Mouse (Mus musculus): ENCODE data around the gene Rhoq.

Rhoq gene

GRCm38 (mm10) chr17:86962894-86963585 lies at the start of gene Rhoq:
Rhoq (plus strand) TSS chr17:86963082.
- DNase-seq (ENCODE audit: low spot score): peak; percentile 91

- DNase-seq (ENCODE audit: low spot score): no peak
These were observed 47.3 kb upstream of the Rhoq start for GRCm38 (mm10) chr17:86915540-86915939.

DNA sequence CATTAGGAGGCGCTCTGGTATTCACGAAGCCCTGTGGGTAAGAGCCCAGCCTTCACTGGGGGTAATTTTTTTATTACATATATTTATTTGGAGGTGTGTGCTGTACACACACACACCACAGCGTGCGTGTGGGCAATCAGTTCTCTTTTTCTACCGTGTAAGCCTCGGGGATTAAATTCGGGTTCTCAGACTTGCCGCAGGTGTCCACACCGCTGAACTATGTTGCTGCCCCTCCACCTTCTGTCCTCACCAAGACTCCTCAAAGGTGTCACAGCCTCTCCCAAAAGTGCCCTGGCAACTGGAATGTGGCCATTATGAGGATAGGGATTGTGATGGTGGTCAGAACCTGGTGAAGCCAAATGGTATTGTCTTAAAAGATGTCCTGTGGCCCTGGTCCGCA lies 45.8 kb upstream of the Rhoq start, which contains the start of gene Tmem247:
TSS of gene Tmem247 (plus strand) at position 301 of the 400 bp plus-strand sequence.
- no peak for DNase-seq (ENCODE audit: low spot score)

DNA sequence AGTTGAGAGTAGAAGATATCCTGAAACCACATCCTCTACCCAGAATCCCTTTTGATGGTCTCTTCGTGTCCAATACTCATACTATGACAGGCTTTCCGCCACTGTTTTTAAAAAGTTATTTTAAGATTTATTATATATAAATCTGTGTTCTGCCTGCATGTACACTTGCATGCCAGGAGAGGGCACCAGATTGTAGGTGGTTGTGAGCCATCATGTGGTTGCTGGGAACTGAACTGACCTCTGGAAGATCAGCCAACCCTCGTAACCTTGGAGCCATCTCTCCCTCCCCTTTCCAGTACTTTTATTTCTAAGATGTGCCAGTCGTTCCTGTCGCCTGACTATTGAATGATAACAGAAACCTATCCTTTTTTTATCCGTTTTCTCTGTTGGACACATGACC lies 44.1 kb upstream of the Rhoq start:
- peak; percentile 59 for DNase-seq (ENCODE audit: low spot score)

GRCm38 (mm10) chr17:86919729-86920128 lies 43.2 kb upstream of the Rhoq start:
- DNase-seq (ENCODE audit: low spot score): no peak

DNA sequence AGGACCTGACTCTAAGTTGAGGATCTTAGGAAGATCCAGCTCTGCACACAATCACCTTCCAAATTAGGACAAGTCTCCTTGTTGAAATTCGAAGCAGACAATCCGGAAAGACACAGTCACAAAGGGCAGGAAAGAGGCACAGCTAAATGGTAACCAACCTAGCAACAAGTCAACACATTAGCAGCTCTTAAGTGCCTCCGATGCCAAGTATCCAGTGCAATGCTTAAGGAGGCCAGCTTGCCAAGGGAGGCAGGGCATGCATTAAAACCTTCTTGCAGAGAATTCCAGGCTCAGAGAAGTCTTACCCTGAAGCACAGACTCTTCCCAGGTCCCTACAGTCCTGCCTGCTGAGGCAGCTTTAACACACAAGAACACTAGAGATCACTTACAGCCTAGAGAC lies 38.2 kb upstream of the Rhoq start:
- peak; percentile 31 for DNase-seq (ENCODE audit: low spot score)

- no peak for DNase-seq (ENCODE audit: low spot score)
These were observed 36.0 kb upstream of the Rhoq start for GRCm38 (mm10) chr17:86926836-86927235.

- DNase-seq (ENCODE audit: low spot score): no peak
These were observed 33.5 kb upstream of the Rhoq start for GRCm38 (mm10) chr17:86929355-86929754.

DNA sequence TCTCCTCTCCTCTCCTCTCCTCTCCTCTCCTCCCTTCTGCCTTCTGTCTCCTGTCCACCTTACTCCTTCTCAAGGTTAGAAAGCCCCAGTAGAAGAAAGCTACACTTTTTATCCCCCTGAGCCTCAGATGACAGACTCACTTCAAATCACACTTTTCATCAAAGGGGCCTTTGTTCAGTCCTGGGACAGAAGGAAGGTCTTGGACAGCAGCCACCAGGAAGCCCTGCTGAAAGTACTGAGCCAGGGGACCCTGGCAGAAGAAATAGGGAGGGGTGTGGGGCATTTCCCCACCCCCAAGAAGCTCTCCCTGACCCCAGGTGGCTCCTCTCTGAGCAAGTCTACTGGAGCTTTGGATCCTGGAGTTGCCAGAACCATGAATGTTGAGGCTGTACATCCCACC lies 32.9 kb upstream of the Rhoq start:
- no peak for DNase-seq (ENCODE audit: low spot score)

DNA sequence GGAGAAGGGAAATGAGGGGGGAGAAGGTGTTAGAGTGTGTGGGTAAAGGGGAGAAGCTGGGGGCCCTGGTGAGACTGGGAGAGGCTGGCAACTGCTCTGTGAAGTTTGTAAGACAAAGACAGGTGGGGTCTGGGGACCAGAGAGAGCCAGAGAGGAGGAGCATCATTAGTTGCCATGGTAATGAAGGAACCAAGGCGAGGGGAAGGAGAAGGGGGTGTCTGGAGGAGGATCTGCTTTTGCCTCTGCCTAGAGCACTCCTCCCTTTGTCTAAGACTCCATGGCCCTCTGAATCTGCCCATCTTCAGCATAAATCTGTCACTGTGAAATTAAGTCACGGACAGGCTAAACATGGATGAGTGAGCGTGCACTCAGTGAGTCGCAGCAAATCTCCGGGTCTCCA lies 30.0 kb upstream of the Rhoq start:
- DNase-seq (ENCODE audit: low spot score): no peak

DNA sequence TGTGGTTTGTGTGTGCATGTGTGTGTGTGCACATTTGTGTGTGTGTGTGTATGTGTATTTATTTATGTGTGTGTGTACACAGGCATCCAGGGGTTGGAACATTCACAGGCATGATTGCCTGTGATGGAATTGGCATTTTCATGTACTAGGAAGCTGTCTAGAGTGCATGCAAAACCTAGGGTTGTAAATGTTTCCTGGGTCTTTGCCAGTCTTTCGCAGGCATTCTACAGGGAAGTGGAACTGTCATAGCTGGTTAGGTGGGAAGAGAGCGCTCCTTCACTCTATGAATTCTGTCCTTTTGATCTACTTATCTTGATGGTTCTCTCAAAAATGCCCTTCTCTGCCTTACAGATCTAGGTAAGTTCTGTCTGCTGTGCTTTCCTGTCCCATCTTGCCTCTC lies 25.8 kb upstream of the Rhoq start:
- DNase-seq (ENCODE audit: low spot score): no peak

DNA sequence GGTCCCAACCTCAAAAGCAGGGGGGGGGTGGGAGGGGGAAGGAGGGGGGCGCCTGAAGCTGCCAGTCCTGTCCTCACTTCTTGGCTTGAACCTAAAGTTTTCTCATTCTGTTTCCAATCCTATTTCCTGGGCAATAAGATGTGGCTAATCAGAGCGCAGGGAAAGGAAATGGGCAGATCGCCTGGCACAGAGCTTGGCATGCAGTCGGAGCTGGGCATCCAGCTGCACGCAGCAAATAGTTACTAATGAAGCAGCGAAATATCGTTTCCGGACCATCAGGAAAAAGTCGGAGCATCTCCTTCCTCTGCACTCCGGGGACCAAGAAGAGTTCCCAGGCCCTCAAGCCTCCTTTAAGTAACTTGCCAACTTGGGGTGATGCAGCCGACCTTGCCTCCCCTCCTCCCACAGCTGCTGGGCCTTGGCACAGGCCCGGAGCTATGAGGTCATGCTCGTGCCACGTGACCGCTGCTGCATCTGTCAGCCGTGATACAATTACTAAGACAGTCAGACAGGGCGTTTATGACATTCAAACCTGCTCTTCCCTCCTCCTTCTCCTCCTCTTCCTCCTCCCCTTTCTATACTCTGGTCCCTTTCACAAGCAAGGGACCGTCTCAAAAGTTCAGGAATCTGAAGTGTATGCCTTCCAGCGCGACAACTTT lies 25.3 kb upstream of the Rhoq start:
- peak; percentile 56 for DNase-seq (ENCODE audit: low spot score)

GRCm38 (mm10) chr17:86938683-86939082 lies 24.2 kb upstream of the Rhoq start:
- DNase-seq (ENCODE audit: low spot score): no peak

DNA sequence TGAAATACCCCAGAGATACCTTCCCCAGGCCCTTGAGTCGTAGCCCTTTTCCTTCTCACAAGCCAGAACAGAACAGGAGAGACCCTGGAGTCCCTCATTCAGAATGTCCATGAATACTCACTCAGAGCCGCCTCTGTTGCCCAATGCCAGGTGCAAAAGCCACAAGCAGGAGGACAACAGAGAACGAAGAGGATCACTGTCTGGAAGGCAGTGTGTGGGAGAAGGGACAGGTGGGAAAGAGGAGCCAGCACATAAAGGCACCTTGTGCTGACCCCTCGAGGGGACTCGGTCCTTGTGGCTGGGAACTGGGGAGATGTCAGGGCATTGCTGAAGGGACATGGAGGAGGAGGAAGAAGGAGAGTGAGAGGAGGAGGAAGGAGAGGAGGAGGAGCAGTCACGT lies 20.8 kb upstream of the Rhoq start:
- no peak for DNase-seq (ENCODE audit: low spot score)

DNA sequence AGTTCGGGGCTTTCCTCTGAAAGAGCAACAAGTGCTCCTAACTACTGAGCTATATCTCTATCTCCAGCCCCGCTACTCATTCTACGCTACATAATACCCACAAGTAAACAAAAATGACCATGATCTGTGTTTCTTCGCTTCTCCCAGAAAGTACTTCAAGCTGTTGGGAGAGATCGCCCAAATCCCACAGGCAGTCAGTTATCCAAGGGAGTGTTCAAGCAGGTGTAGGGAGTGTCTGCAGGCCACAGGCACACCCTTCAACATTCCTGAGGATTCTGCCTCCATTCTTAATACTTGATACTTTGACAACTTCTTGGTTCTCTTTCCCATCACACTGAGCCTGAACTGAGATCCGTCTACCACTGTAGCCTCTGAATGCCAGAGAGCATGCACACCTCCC lies 19.7 kb upstream of the Rhoq start:
- DNase-seq (ENCODE audit: low spot score): no peak

GRCm38 (mm10) chr17:86946078-86946477 lies 16.8 kb upstream of the Rhoq start:
- no peak for DNase-seq (ENCODE audit: low spot score)

DNA sequence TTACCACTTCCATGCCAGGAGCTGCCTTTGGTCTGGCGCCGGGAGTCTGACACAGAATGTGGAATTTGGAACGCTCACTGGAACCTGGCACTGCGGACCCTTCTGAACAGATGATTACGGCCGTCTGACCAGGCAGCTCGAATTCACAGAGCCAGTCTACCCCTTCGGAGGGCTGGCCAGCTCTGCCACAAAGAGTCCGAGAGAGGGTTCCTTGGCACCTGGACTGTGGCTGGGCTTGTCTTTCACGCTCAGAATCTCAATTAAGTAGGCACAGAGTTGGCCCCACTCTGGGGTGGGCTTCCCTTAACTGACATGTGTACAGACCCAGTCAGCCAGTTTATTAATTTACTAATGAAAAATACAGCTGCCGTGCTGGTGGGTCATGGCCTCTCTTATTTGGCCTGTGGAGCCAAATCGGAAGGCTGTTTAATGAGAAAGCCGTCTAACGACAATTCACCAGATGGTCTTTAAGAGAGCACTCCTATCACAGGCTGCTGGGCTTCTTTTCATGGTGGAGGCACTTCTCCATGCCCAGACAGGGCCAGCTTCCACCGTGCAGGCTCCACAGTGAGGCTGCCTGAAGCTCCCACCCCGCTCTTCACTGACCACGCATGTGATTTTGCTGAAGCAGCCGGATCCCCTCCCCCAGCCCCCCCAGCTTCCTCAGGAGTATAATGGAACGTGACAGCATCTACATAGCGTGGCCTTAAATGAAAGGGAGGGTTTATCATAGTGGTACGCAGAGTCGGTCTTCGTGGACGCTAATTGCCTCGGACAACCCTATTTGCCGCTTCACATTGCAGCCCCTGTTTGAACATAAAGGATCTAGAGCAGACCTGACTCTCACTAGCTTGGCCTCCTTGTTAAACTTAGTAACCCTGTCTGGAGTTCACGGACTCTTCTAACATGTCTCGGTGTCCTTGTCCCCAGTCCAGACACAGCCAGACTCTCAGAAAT lies 14.8 kb upstream of the Rhoq start, which contains the start of gene Atp6v1e2:
TSS of gene Atp6v1e2 (minus strand) at position 58 of the 957 bp plus-strand sequence.
- no peak for DNase-seq (ENCODE audit: low spot score)

- peak; percentile 61 for DNase-seq (ENCODE audit: low spot score)
These were observed 14.1 kb upstream of the Rhoq start for GRCm38 (mm10) chr17:86948801-86949200.

DNA sequence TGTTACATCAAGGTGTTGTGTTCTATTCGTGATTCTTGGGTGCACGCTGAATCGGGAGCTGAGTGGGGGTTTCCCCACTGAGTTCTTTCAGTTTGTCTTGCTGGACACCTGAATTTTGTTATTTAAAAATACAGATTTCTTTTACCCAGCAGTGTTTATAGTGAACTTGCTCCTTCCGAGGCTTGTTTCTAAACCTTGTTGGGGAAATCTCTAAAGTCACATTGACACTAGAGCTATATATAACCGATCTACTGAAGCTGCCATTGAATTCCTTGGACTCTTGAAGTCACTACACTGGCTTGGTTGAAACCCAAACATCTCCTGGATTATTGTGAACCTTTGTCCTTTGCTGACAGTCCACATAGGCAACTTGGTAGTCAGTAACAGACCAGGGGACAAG lies 5.6 kb upstream of the Rhoq start:
- no peak for DNase-seq (ENCODE audit: low spot score)

DNA sequence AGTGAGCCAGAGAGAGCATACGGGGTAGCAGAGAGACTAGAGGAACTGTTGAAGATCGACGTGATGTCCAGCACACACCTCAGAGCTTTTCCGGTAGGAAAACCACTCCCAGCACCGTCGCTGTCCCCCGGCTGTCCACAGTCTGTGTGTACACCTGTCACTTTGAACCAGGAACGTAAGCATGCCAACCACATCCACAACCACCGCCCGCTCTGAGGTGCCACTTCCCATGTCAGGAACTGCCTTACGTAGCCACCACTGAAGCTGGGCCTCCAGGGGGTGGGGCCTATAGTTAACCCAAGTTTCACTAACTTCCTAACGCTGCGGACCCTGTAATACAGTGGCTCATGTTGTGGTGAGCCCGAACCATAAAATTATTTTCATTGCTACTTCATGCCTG lies 4.9 kb upstream of the Rhoq start:
- no peak for DNase-seq (ENCODE audit: low spot score)

DNA sequence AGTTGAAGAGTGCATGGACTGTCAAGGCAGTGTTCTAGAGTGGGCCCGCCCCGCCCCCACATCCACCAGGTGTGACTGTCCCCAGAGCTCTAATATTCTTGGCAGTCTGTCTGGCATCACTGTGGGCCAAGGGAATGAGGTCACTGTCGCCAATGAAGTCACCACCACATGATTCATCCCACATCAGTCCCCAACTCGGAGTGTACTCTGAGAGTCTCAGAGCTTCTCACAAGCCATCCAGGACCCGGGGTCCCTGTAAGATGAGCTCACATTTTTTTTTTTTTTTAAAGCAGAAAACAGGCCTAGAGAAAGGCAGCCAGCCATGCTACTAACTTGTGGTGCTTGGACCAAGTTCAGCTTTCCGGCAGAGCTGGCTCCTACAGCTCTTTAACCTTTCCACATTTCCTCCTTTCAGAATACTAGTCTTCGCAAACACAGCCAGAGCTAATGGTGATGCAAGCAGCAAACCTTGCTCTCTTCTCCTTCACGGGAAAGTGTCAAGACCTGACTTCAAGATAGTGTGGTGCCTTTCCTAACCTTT lies 1.5 kb upstream of the Rhoq start:
- DNase-seq (ENCODE audit: low spot score): peak; percentile 76

DNA sequence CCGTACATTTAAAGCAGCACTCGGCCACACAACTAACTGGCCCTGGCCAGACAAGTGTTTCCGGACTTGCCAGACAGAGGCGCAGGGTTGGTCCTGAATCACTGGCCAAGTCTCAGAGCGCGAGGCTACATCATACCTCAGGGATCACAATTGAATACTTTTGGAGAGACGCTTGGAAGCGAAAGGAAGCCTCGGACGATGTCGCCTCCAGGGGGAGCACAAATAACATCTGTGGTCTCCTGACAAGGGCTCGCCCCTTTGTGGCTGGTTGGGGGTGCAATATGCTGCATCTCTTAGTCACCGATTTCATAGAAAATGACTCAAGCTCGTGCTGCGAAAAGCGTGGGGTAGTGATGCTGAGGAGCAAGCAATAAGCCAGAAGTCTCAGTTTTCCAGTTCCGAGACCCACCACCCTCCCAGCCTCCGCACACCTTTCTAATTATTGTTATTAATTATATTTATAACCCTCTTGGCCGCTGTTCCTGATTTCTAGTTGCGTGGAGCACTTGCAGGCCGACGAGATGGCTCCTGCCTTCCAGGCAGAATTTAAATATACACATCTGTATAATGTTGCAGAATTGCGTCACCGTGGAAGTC lies 487 bp upstream of the Rhoq start:
- DNase-seq (ENCODE audit: low spot score): peak; percentile 95

Data from adipocyte (in vitro differentiated cells).